Mouse (Mus musculus) limb, embryonic 12.5 days (tissue): ENCODE measurements at regions not wholly inside any gene's neighbourhood (a gene's known extent, or its start where the extent isn't known, plus 50 kb on each side); places are given as distances from the start of the nearest gene placed in this dataset.

Experiments
- ATAC-seq: fragments of 200-750 bp; cut with Nextera tagmentation; 2 replicates; pipeline ENCODE4 v1.8.0; 2017; ENCODE audit warnings: low read depth, moderate TSS enrichment; ENCODE audit not compliant: insufficient number of reproducible peaks, insufficient read depth, low FRiP score, low TSS enrichment
- H3K27ac ChIP-seq: fragments of 300-500 bp; sonication (generic); 2 replicates; pipeline ENCODE4 v1.5.1; 2016; ENCODE audit warnings: mild to moderate bottlenecking, moderate library complexity
- H3K27me3 ChIP-seq: fragments of 300-500 bp; sonication (generic); 2 replicates; pipeline ENCODE4 v1.6.1; 2016; ENCODE audit warnings: mild to moderate bottlenecking, moderate library complexity
- H3K36me3 ChIP-seq: fragments of 300-500 bp; sonication (generic); 2 replicates; pipeline ENCODE4 v1.6.1; 2016; ENCODE audit warnings: mild to moderate bottlenecking, moderate library complexity
- H3K4me1 ChIP-seq: fragments of 300-500 bp; sonication (generic); replicated peaks from 2 replicates; pipeline ENCODE4 v1.6.1; 2016
- H3K4me2 ChIP-seq: fragments of 300-500 bp; sonication (generic); 2 replicates; pipeline ENCODE4 v1.6.1; 2016; ENCODE audit warnings: mild to moderate bottlenecking, moderate library complexity
- H3K4me3 ChIP-seq: fragments of 300-500 bp; sonication (generic); replicated peaks from 2 replicates; pipeline ENCODE4 v1.5.1; 2016; ENCODE audit warnings: mild to moderate bottlenecking
- H3K9ac ChIP-seq: fragments of 300-500 bp; sonication (generic); replicated peaks from 2 replicates; pipeline ENCODE4 v1.6.1; 2016; ENCODE audit warnings: mild to moderate bottlenecking, moderate library complexity
- H3K9me3 ChIP-seq: fragments of 300-500 bp; sonication (generic); 2 replicates; pipeline ENCODE4 v1.6.1; 2016; ENCODE audit warnings: mild to moderate bottlenecking, moderate library complexity
- WGBS: fragments of 180-500 bp; shearing (Covaris S2); methylation state at CpG from one replicate; pipeline ENCODE4 v1.1.7; 2016; 5-methylcytosine and 5-hydroxymethylcytosine counted together

- no peaks in the 10 kb centered on the region for H3K36me3 ChIP-seq
- no peak overlapping the region for H3K27ac ChIP-seq
- WGBS, result 83% methylated on average over 4 of the region's 4 CpGs
- no peak overlapping the region for H3K9ac ChIP-seq
- H3K4me3 ChIP-seq, result no peak overlapping the region
- ATAC-seq, result no peak
- H3K27me3 ChIP-seq, result no peaks in the 10 kb centered on the region
- H3K4me1 ChIP-seq, result peaks cover 21% of the 10 kb centered on the region
- H3K4me2 ChIP-seq, result no peak overlapping the region
- H3K9me3 ChIP-seq, result no peaks in the 10 kb centered on the region
Observed at GRCm38 (mm10) chr3:147080768-147081448, 228.7 kb downstream of the Ttll7 start.

- WGBS, result 85% methylated on average over 9 of the region's 9 CpGs
Observed at GRCm38 (mm10) chr3:147081763-147082162, 229.6 kb downstream of the Ttll7 start.

GRCm38 (mm10) chr3:147082255-147082943 lies 230.2 kb downstream of the Ttll7 start:
- no peak overlapping the region for H3K27ac ChIP-seq
- ATAC-seq, result no peak

More at GRCm38 (mm10) chr3:147081763-147082162, 229.6 kb downstream of the Ttll7 start:
- ATAC-seq, result no peak
- Histone ChIP-seq H3K36me3 (no peaks in the 10 kb centered on the region), H3K4me2 (no peak overlapping the region), H3K4me1 (peaks cover 21% of the 10 kb centered on the region), H3K27me3 (no peaks in the 10 kb centered on the region), H3K27ac (no peak overlapping the region), H3K9me3 (no peaks in the 10 kb centered on the region), H3K9ac (no peak overlapping the region), H3K4me3 (no peak overlapping the region)

GRCm38 (mm10) chr3:147083374-147083773 lies 231.2 kb downstream of the Ttll7 start:
- Histone ChIP-seq H3K4me2 (peak overlapping the region; percentile 40), H3K9me3 (no peaks in the 10 kb centered on the region), H3K4me1 (peaks cover 21% of the 10 kb centered on the region), H3K36me3 (no peaks in the 10 kb centered on the region), H3K27ac (no peak overlapping the region), H3K9ac (no peak overlapping the region), H3K27me3 (0 out of 2 replicates have a peak, but pooled peaks cover 6% of the 10 kb centered on the region), H3K4me3 (no peak overlapping the region)
- no peak for ATAC-seq
- 29% methylated on average over 11 of the region's 11 CpGs for WGBS

More at GRCm38 (mm10) chr3:147082255-147082943, 230.2 kb downstream of the Ttll7 start:
- H3K9me3 ChIP-seq, result no peaks in the 10 kb centered on the region
- 37% methylated on average over 7 of the region's 7 CpGs for WGBS
- H3K36me3 ChIP-seq, result no peaks in the 10 kb centered on the region
- no peak overlapping the region for H3K9ac ChIP-seq
- H3K4me1 ChIP-seq, result peaks cover 21% of the 10 kb centered on the region
- no peak overlapping the region for H3K4me2 ChIP-seq
- no peak overlapping the region for H3K4me3 ChIP-seq
- H3K27me3 ChIP-seq, result no peaks in the 10 kb centered on the region

DNA sequence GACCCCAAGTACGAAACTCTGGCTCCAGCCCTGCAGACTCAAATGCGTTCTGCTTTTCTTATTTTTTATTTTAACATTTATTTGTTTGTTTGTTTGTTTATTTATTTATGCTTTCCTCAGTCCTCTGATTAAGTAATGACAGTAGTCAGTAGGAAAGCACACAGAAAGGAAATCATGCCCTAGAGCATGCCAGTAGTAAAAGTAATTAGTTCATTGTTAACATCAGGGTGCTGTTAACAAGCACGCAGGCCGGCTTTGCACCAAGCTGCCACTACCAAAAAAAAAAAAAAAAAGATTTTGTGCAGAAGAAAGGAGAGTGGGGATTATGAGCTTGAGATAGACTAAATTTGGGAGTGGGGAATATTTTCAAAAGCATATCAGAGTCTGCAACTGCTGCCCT lies 231.7 kb downstream of the Ttll7 start:
- Histone ChIP-seq H3K4me1 (peaks cover 21% of the 10 kb centered on the region), H3K27ac (no peak overlapping the region), H3K36me3 (no peaks in the 10 kb centered on the region)

GRCm38 (mm10) chr3:147084624-147085189 lies 232.5 kb downstream of the Ttll7 start:
- H3K27ac ChIP-seq, result no peak overlapping the region
- H3K4me1 ChIP-seq, result peaks cover 21% of the 10 kb centered on the region
- H3K9ac ChIP-seq, result no peak overlapping the region
- H3K27me3 ChIP-seq, result 0 out of 2 replicates have a peak, but pooled peaks cover 8% of the 10 kb centered on the region
- no peaks in the 10 kb centered on the region for H3K9me3 ChIP-seq
- H3K4me2 ChIP-seq, result no peak overlapping the region
- no peaks in the 10 kb centered on the region for H3K36me3 ChIP-seq
- WGBS, result 52% methylated on average over 9 of the region's 9 CpGs
- ATAC-seq, result no peak
- H3K4me3 ChIP-seq, result no peak overlapping the region

More for the DNA sequence above, 231.7 kb downstream of the Ttll7 start:
- no peaks in the 10 kb centered on the region for H3K9me3 ChIP-seq
- H3K27me3 ChIP-seq, result 0 out of 2 replicates have a peak, but pooled peaks cover 8% of the 10 kb centered on the region
- H3K4me2 ChIP-seq, result peak overlapping the region; percentile 40
- H3K4me3 ChIP-seq, result no peak overlapping the region
- 44% methylated on average over 4 of the region's 4 CpGs for WGBS
- H3K9ac ChIP-seq, result no peak overlapping the region
- ATAC-seq, result no peak

- no peak for ATAC-seq
- Histone ChIP-seq H3K4me3 (no peak overlapping the region), H3K27ac (no peak overlapping the region), H3K4me2 (no peak overlapping the region), H3K9me3 (no peaks in the 10 kb centered on the region), H3K4me1 (peaks cover 27% of the 10 kb centered on the region), H3K27me3 (0 out of 2 replicates have a peak, but pooled peaks cover 10% of the 10 kb centered on the region), H3K36me3 (no peaks in the 10 kb centered on the region), H3K9ac (no peak overlapping the region)
- 85% methylated on average over 6 of the region's 6 CpGs for WGBS
Observed at GRCm38 (mm10) chr3:147088171-147088570, 236.0 kb downstream of the Ttll7 start.

GRCm38 (mm10) chr3:147089716-147090115 lies 237.5 kb downstream of the Ttll7 start:
- H3K27me3 ChIP-seq, result 0 out of 2 replicates have a peak, but pooled peaks cover 10% of the 10 kb centered on the region
- H3K9me3 ChIP-seq, result no peaks in the 10 kb centered on the region
- H3K36me3 ChIP-seq, result no peaks in the 10 kb centered on the region
- H3K4me1 ChIP-seq, result peaks cover 21% of the 10 kb centered on the region
- no peak for ATAC-seq
- no peak overlapping the region for H3K4me2 ChIP-seq
- no peak overlapping the region for H3K27ac ChIP-seq
- H3K9ac ChIP-seq, result no peak overlapping the region
- H3K4me3 ChIP-seq, result no peak overlapping the region
- 65% methylated on average over 10 of the region's 10 CpGs for WGBS

GRCm38 (mm10) chr3:147092188-147093075 lies 240.3 kb downstream of the Ttll7 start:
- Histone ChIP-seq H3K9me3 (no peaks in the 10 kb centered on the region), H3K27me3 (peaks cover 12% of the 10 kb centered on the region; the same call in 1 of the 2 replicates), H3K36me3 (no peaks in the 10 kb centered on the region), H3K4me1 (peaks cover 22% of the 10 kb centered on the region), H3K4me2 (no peak overlapping the region), H3K27ac (no peak overlapping the region), H3K9ac (no peak overlapping the region), H3K4me3 (no peak overlapping the region)
- ATAC-seq, result no peak
- WGBS, result 37% methylated on average over 8 of the region's 8 CpGs

- 15% methylated on average over 5 of the region's 5 CpGs for WGBS
- peaks cover 23% of the 10 kb centered on the region for H3K4me1 ChIP-seq
- no peak overlapping the region for H3K4me2 ChIP-seq
- no peak for ATAC-seq
- H3K9ac ChIP-seq, result no peak overlapping the region
- H3K27me3 ChIP-seq, result peaks cover 9% of the 10 kb centered on the region; the same call in 1 of the 2 replicates
- no peaks in the 10 kb centered on the region for H3K9me3 ChIP-seq
- H3K4me3 ChIP-seq, result no peak overlapping the region
- H3K36me3 ChIP-seq, result no peaks in the 10 kb centered on the region
- no peak overlapping the region for H3K27ac ChIP-seq
Observed at GRCm38 (mm10) chr3:147093076-147093380, 240.9 kb downstream of the Ttll7 start.

DNA sequence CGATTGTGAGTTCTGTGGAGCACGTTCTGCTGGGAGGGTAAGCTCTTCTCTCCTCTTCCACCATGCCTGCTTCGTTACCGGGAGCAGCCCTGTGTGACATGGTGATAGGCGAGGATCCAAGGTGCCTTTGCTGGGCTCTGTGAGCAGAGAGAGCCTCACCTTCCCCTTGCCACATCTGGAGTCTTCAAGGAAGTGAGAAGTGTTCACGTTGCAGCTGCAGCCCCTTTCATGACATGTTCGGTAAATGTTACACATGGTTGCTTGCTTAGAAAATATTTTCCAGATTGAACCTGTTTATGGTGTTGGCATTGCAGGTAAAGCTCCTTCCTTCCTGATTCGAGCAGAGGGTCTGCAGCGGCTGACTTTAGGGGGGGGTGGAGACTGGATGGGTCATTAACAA lies 244.0 kb downstream of the Ttll7 start:
- Histone ChIP-seq H3K36me3 (no peaks in the 10 kb centered on the region), H3K9ac (no peak overlapping the region), H3K27ac (no peak overlapping the region), H3K4me2 (0 out of 2 replicates have a peak overlapping the region, but pooled peaks have one; percentile 15), H3K4me1 (peaks cover 45% of the 10 kb centered on the region), H3K27me3 (peaks cover 10% of the 10 kb centered on the region), H3K4me3 (no peak overlapping the region), H3K9me3 (no peaks in the 10 kb centered on the region)
- no peak for ATAC-seq
- WGBS, result 30% methylated on average over 9 of the region's 9 CpGs
